Mouse (Mus musculus) left cerebral cortex, postnatal 14 days (tissue): ENCODE data around the gene Otud5. TPM values are rescaled to one million over a fixed set of nuclear protein-coding genes. Genes with fewer than 3 reads are reported as not detected.
"Not testable (repeated sequence)": the region's sequence is repeated elsewhere in the genome, so short reads cannot be mapped to it uniquely, and the experiment has no call there.

ENCODE experiments used
- DNase-seq, 2 experiments: peaks; one replicate each; pipeline ENCODE4 v3.0.0; 2021 to 2022; ENCODE audit warnings: low spot score in 2 of 2, mixed read lengths in 1 of 2
- intact Hi-C: fragments of 180-260 bp; cut with DNase I; formaldehyde crosslinking; loops from one replicate; pipeline ENCODE4 v1.15.1; 2025
- total RNA-seq, 2 experiments: library from RNA; stranded (reverse); gene quantifications; 2 replicates each; pipeline ENCODE4 v1.2.3; 2021

Gene Otud5
- total RNA-seq, 2 experiments from 2014 or later, result 61.1 to 68.2 TPM

GRCm38 (mm10) chrX:7869826-7870225 is 28.7 kb downstream of the Otud5 start:
- intact Hi-C loops, result loop anchor here (10.0 kb wide), 1 partner anchor 65 kb away; no protein-coding TSS in a partner anchor
- no peak for DNase-seq

GRCm38 (mm10) chrX:7878007-7878419 is 36.8 kb downstream of the Otud5 start, which contains the start of gene Pim2:
Gene Pim2 (plus strand): TSS chrX:7878262.
- peak; percentile 81 to 93 for DNase-seq
- intact Hi-C loops, result loop anchor here (2.0 to 10.0 kb wide), 3 partner anchors 21 to 57 kb away; partner anchors contain the start of genes Otud5, Pqbp1 and Timm17b

GRCm38 (mm10) chrX:7878495-7878894 is 37.3 kb downstream of the Otud5 start:
- no peak for DNase-seq
- intact Hi-C loops, result loop anchor here (2.0 to 10.0 kb wide), 3 partner anchors 20 to 56 kb away; partner anchors contain the start of genes Otud5, Pqbp1 and Timm17b

- intact Hi-C loops, result loop anchor here (2.0 to 10.0 kb wide), 3 partner anchors 19 to 55 kb away; partner anchors contain the start of genes Otud5, Pqbp1 and Timm17b
- DNase-seq, result peak; percentile 69 to 80
Observed at GRCm38 (mm10) chrX:7879819-7880218, 38.7 kb downstream of the Otud5 start.

GRCm38 (mm10) chrX:7883841-7884567 is 42.8 kb downstream of the Otud5 start, which contains the start of gene Slc35a2:
Gene Slc35a2 (plus strand): TSS chrX:7884028.
- intact Hi-C loops, result no loop called here
- peak; percentile 71 to 83 for DNase-seq

GRCm38 (mm10) chrX:7898211-7898610 is 57.0 kb downstream of the Otud5 start:
- intact Hi-C loops, result loop anchor here (2.0 kb wide), 1 partner anchor 19 kb away; the partner anchor contains the start of gene Pim2
- DNase-seq, result no peak

- peak; percentile 88 to 91 for DNase-seq
- intact Hi-C loops, result loop anchor here (2.0 kb wide), 1 partner anchor 20 kb away; the partner anchor contains the start of gene Pim2
Observed at GRCm38 (mm10) chrX:7898880-7899874, 58.0 kb downstream of the Otud5 start, which contains the start of the genes Pqbp1 and Timm17b. Gene Pqbp1 (minus strand): TSS chrX:7899269. Gene Timm17b (plus strand): TSS chrX:7899357.

- intact Hi-C loops, result no loop called here
- no peak for DNase-seq
Observed at GRCm38 (mm10) chrX:7904441-7904840, 63.3 kb downstream of the Otud5 start.

GRCm38 (mm10) chrX:7907735-7908134 is 66.6 kb downstream of the Otud5 start, which contains the start of gene Gm10491:
Gene Gm10491 (minus strand): TSS chrX:7907835.
- DNase-seq, result no peak
- intact Hi-C loops, result no loop called here

GRCm38 (mm10) chrX:7909242-7909641 is 68.1 kb downstream of the Otud5 start, which contains the start of gene Gm10490:
Gene Gm10490 (plus strand): TSS chrX:7909542.
- DNase-seq, intact Hi-C loops: not testable (repeated sequence)

- no peak for DNase-seq
- intact Hi-C loops, result loop anchor here (5.0 kb wide), 1 partner anchor 107 kb away; the partner anchor contains the start of gene Glod5
Observed at GRCm38 (mm10) chrX:7910473-7910872, 69.3 kb downstream of the Otud5 start.

- DNase-seq, result peak in 1 of 2 experiments; percentile 32
- intact Hi-C loops, result not testable (repeated sequence)
Observed at GRCm38 (mm10) chrX:7915669-7916068, 74.5 kb downstream of the Otud5 start.

GRCm38 (mm10) chrX:7917960-7918359 is 76.8 kb downstream of the Otud5 start:
- intact Hi-C loops, DNase-seq: not testable (repeated sequence)

GRCm38 (mm10) chrX:7919601-7920383 is 78.6 kb downstream of the Otud5 start, which contains the start of gene Pcsk1n:
Gene Pcsk1n (plus strand): TSS chrX:7919822.
- intact Hi-C loops, result loop anchor here (10.0 kb wide), 1 partner anchor 215 kb away; the partner anchor contains the start of gene Wdr13
- DNase-seq, result peak; percentile 44 to 63

GRCm38 (mm10) chrX:7922032-7922431 is 80.9 kb downstream of the Otud5 start:
- no peak for DNase-seq
- intact Hi-C loops, result loop anchor here (10.0 kb wide), 1 partner anchor 213 kb away; the partner anchor contains the start of gene Wdr13
